Mouse (Mus musculus): Measurements from ENCODE around the gene Gm19684.
"Not testable (repeated sequence)": the region's sequence is repeated elsewhere in the genome, so short reads cannot be mapped to it uniquely, and the experiment has no call there.

Gene Gm19684

GRCm38 (mm10) chr17:36121352-36122020 is at the start of gene Gm19684:
Gene Gm19684 (plus strand): TSS chr17:36121678.
- not testable (repeated sequence) for DNase-seq

GRCm38 (mm10) chr17:36081901-36082300 is 39.6 kb upstream of the Gm19684 start:
- DNase-seq = not testable (repeated sequence)

DNA sequence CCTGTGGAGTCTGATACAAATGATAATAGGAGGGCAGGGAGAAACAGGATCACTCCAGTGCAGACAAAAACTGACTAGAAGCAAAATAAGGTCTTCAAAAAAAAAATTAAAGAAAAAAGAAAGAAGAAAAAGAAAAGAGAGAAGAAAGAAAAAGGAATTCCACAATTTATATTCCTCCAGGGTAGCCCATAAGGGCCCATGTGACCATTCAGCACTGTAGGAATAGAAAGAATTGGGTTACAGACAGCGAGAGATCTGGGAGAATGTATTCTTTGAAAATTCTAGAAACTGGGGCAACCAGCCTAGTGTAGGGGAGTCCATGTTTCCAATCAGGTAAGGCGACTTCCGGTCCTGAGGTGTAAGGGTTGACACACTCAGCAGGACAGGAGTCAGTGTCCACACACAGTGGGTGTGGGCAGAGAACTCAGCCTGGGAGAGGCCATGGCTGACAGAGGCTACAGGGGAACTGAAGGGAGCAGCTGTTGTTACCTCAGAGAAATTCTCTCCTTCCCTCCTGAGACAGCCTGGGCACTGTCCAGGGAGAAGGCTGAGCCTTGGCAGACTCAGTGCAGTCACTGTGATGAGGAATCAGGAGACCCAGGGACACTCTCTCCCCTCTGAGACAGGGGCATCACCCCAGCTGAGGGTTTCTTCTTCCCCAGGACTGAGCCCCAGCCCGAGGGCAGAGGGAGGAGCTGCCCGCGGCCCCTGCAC is 38.8 kb upstream of the Gm19684 start:
- not testable (repeated sequence) for DNase-seq

DNA sequence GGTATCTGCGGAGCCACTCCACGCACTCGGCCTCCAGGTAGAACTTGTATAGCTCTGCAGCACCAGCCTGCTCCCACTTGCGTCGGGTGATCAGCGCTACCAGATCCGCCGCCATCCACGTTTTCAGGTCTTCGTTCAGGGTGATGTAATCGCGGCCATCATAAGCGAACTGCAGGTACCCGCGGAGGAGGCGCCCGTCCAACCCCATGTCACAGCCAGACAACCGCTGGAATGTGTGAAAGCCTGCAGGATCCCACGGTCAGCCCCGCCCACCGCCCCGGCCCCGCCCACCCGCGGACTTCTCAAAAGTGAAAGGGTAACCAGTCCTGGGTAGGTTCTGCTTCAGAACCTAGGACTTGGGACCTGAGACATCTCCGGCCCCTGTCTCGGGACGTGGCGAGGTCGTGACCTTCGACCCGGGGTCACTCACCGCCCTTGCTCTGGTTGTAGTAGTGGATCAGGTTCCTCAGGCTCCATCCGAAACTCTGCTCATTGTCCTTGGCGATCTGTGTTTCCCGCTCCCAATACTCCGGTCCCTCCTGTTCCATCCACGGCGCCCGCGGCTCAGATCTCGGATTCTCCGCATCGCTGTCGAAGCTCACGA is 38.1 kb upstream of the Gm19684 start:
- no peak for DNase-seq

- DNase-seq = no peak
These were observed 37.5 kb upstream of the Gm19684 start for GRCm38 (mm10) chr17:36083870-36084451.

- not testable (repeated sequence) for DNase-seq
These were observed 35.5 kb upstream of the Gm19684 start for GRCm38 (mm10) chr17:36085976-36086375.

DNA sequence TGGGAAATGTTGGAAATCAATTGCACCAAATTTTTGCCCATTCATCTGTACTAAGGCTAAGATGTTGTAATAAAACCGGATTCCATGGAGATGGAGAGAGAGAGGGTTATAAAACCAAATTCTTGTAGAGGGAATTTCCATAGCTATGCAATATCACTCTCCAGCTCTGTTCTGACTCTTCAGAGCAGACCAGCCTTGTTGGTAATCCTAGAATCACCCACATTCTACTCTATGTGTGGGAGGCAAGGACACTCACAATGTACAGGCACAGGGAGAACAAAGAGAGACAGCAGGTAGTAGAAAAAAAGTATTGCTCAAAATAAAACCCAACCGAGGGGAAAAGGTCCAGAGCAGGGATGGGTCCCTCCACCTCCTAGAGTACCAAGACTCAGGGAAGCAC is 29.5 kb upstream of the Gm19684 start:
- not testable (repeated sequence) for DNase-seq

DNA sequence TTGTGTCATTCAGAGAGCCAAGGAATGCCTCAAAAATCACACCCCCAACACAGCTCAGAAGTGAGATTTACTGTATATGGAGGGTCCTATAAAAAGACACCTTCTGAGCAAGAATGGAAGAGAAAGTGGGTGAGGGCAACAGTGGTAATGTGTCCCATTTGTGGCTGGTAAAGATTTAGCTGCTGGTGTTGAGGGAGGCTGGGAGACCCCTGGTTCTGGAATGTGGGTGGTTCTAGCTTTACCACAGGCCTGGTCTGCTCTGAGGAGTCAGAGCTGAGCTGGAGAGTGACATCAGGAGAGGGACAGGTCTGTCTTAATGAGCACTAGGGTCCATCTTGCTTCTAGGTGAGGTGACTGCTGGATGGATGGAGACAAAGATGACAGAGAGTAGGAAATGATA is 29.0 kb upstream of the Gm19684 start:
- DNase-seq = not testable (repeated sequence)

- no peak for DNase-seq
These were observed 27.5 kb upstream of the Gm19684 start for GRCm38 (mm10) chr17:36093936-36094335.

- not testable (repeated sequence) for DNase-seq
These were observed 21.9 kb upstream of the Gm19684 start for GRCm38 (mm10) chr17:36099603-36100002.

GRCm38 (mm10) chr17:36102091-36102490 is 19.4 kb upstream of the Gm19684 start:
- not testable (repeated sequence) for DNase-seq

- not testable (repeated sequence) for DNase-seq
These were observed 11.3 kb upstream of the Gm19684 start for GRCm38 (mm10) chr17:36110129-36110528.

DNA sequence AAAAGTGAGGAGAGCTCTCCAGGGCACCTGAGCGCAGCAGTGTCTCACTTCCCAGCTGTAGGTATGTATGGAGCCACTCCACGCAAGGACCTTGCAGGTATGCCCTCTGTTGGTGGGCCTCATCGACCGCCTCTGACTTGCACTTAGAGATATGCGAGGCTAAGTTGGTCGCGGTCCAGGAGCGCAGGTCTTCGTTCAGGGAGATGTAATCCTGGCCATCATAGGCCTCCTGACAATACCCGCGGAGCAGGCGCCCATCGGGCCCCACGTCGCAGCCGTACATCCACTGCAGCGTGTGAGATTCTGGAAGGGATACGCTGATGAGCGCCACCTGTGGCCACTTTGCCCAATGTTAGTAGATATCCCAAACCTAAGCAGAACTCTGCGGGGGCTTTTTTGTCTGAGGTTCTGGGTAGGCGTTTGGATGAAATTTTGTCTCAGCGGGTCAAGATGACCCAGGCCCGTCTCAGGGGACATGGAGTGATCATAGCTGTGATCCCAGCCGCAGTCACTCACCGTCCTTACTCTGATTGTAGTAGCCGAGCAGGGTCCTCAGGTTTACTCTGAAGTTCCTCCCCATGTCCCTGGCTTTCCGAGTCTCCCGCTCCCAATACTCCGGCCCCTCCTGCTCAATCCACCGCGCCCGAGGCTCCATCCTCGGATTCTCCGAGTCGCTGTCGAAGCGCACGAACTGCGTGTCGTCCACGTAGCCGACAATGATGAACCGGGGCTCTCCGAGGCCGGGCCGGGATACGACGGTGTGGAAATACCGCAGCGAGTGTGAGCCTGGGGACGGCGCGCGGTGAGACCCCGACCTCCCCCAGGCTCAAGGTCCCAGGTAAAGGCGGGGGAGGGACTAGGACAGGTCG is 10.6 kb upstream of the Gm19684 start:
- not testable (repeated sequence) for DNase-seq

DNA sequence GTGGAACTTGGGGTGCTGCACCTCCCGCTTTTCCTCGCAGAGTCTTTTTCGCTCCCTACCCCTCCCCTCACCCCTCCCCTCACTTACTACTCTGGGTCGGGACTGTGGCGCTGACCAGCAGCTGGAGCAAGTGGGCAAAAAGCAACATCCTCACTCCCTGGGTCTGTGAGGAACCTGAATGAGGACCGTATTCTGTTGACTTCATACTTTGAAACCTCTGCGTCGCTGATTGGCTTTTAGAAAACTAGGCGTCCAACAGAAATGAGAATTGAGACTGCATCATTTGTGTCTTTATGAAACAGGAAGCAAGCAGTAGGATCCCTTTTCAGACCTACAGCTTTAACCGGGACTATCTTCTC is 10.0 kb upstream of the Gm19684 start:
- DNase-seq = not testable (repeated sequence)

GRCm38 (mm10) chr17:36113979-36114593 is 7.4 kb upstream of the Gm19684 start:
- DNase-seq = peak; percentile 24 to 31

GRCm38 (mm10) chr17:36116545-36116944 is 4.9 kb upstream of the Gm19684 start:
- DNase-seq = not testable (repeated sequence)

DNA sequence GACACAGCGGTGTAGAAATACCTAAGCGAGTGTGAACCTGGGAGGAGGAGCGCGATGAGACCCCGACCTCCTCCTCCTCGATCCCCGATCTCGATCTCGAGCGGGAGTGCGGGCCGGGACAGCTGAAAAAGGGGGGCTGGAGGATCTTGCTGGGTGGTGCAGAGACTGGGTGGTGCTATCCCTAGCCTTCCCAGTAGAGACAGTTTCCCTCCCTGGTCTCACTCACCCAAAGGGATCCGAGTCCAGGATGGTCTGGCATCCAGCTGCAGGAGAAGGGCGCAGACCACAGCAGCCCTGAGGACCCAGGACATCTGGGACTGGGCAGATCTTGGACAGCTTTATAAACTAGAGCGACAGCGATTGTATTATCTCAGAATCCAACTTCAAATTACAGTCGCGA is 639 bp upstream of the Gm19684 start:
- DNase-seq = not testable (repeated sequence)

- DNase-seq = not testable (repeated sequence)
These were observed 2.6 kb downstream of the Gm19684 start for GRCm38 (mm10) chr17:36124111-36124510.

GRCm38 (mm10) chr17:36128525-36128924 is 7.0 kb downstream of the Gm19684 start:
- not testable (repeated sequence) for DNase-seq

- not testable (repeated sequence) for DNase-seq
These were observed 7.7 kb downstream of the Gm19684 start, which contains the start of gene Gm7030 for GRCm38 (mm10) chr17:36128968-36129817. Gene Gm7030 (minus strand): TSS chr17:36129425.

All from cerebellum, postnatal 36 days (tissue).